Mouse (Mus musculus) limb, embryonic 10.5 days (tissue): ENCODE data around the gene Nexn. TPM values are rescaled to one million over a fixed set of nuclear protein-coding genes. Genes with fewer than 3 reads are reported as not detected.
"Not testable (repeated sequence)": the region's sequence is repeated elsewhere in the genome, so short reads cannot be mapped to it uniquely, and the experiment has no call there.

Experiments used
- DNase-seq: peaks from one replicate; pipeline ENCODE4 v3.0.0-alpha.2; 2017; ENCODE audit warnings: low spot score
- H3K27ac ChIP-seq: fragments of 300-500 bp; sonication (generic); 2 replicates; pipeline ENCODE4 v1.5.1; 2016; ENCODE audit warnings: mild to moderate bottlenecking
- H3K27me3 ChIP-seq: fragments of 300-500 bp; sonication (generic); 2 replicates; pipeline ENCODE4 v1.6.1; 2016; ENCODE audit warnings: low read depth, mild to moderate bottlenecking; ENCODE audit not compliant: poor library complexity, severe bottlenecking
- H3K36me3 ChIP-seq: fragments of 300-500 bp; sonication (generic); 2 replicates; pipeline ENCODE4 v1.6.1; 2016; ENCODE audit warnings: mild to moderate bottlenecking, moderate library complexity
- H3K4me1 ChIP-seq: fragments of 300-500 bp; sonication (generic); 2 replicates; pipeline ENCODE4 v1.6.1; 2016
- H3K4me3 ChIP-seq: fragments of 300-500 bp; sonication (generic); 2 replicates; pipeline ENCODE4 v1.5.1; 2016; ENCODE audit warnings: mild to moderate bottlenecking, moderate library complexity
- H3K9me3 ChIP-seq: fragments of 300-500 bp; sonication (generic); replicated peaks from 2 replicates; pipeline ENCODE4 v1.6.1; 2016; ENCODE audit warnings: mild to moderate bottlenecking
- WGBS: fragments of 180-500 bp; shearing (Covaris S2); methylation state at CpG from one replicate; pipeline ENCODE4 v1.1.7; 2016; 5-methylcytosine and 5-hydroxymethylcytosine counted together
- polyA plus RNA-seq: library from polyadenylated mRNA; unstranded; fragments of >200 nt; fragmentation: Nextera tagmentation; extraction: Ambion mirVana; gene quantifications from 2 replicates; pipeline ENCODE4 v1.2.1, GENCODE M21; 2016

Nexn gene
- polyA plus RNA-seq, 1 experiment from 2014 or later: 3.0 TPM

GRCm38 (mm10) chr3:152272974-152273685 lies 7.0 kb upstream of the Nexn start:
- Histone ChIP-seq H3K27ac (no peak overlapping the region), H3K4me3 (no peak overlapping the region), H3K27me3 (peaks cover 4% of the 10 kb centered on the region), H3K36me3 (peaks cover 16% of the 10 kb centered on the region), H3K9me3 (no peaks in the 10 kb centered on the region), H3K4me1 (no peaks in the 10 kb centered on the region)
- WGBS: 90% methylated on average over 20 of the region's 20 CpGs
- no peak for DNase-seq

GRCm38 (mm10) chr3:152271876-152272275 lies 5.7 kb upstream of the Nexn start:
- Histone ChIP-seq H3K4me1 (no peaks in the 10 kb centered on the region), H3K36me3 (peaks cover 13% of the 10 kb centered on the region), H3K27ac (no peak overlapping the region), H3K9me3 (no peaks in the 10 kb centered on the region), H3K27me3 (peaks cover 17% of the 10 kb centered on the region), H3K4me3 (no peak overlapping the region)
- WGBS: 86% methylated on average over 6 of the region's 6 CpGs
- no peak for DNase-seq

- Histone ChIP-seq H3K9me3 (no peaks in the 10 kb centered on the region), H3K27ac (no peak overlapping the region; the same call in 1 of the 2 replicates), H3K4me3 (no peak overlapping the region), H3K36me3 (peaks cover 8% of the 10 kb centered on the region), H3K4me1 (peaks cover 3% of the 10 kb centered on the region), H3K27me3 (peaks cover 24% of the 10 kb centered on the region)
- WGBS: 89% methylated on average over 10 of the region's 10 CpGs
- no peak for DNase-seq
Measured at GRCm38 (mm10) chr3:152271071-152271710, 5.0 kb upstream of the Nexn start.

GRCm38 (mm10) chr3:152268099-152268498 lies 1.9 kb upstream of the Nexn start:
- Histone ChIP-seq H3K27me3 (peaks cover 53% of the 10 kb centered on the region), H3K4me1 (peaks cover 18% of the 10 kb centered on the region), H3K27ac (no peak overlapping the region), H3K9me3 (no peaks in the 10 kb centered on the region), H3K4me3 (no peak overlapping the region), H3K36me3 (0 out of 2 replicates have a peak, but pooled peaks cover 3% of the 10 kb centered on the region)
- WGBS: 88% methylated on average over 14 of the region's 14 CpGs
- DNase-seq: no peak

GRCm38 (mm10) chr3:152265351-152266035 lies 657 bp downstream of the Nexn start:
- DNase-seq: peak; percentile 83
- Histone ChIP-seq H3K27ac (peak overlapping the region; percentile 91), H3K27me3 (peaks cover 60% of the 10 kb centered on the region), H3K4me3 (peak overlapping the region; percentile 76), H3K4me1 (peaks cover 24% of the 10 kb centered on the region), H3K9me3 (no peaks in the 10 kb centered on the region), H3K36me3 (no peaks in the 10 kb centered on the region)
- WGBS: 1% methylated on average over 63 of the region's 63 CpGs

GRCm38 (mm10) chr3:152264830-152265229 lies 1.3 kb downstream of the Nexn start:
- peaks cover 60% of the 10 kb centered on the region for H3K27me3 ChIP-seq
- DNase-seq: no peak
- H3K27ac ChIP-seq: peak overlapping the region; percentile 91; the same call in 1 of the 2 replicates
- H3K9me3 ChIP-seq: no peaks in the 10 kb centered on the region
- peak overlapping the region; percentile 76 for H3K4me3 ChIP-seq
- no peaks in the 10 kb centered on the region for H3K36me3 ChIP-seq
- H3K4me1 ChIP-seq: peaks cover 24% of the 10 kb centered on the region
- 49% methylated on average over 12 of the region's 12 CpGs for WGBS

GRCm38 (mm10) chr3:152264374-152264773 lies 1.8 kb downstream of the Nexn start:
- Histone ChIP-seq H3K4me1 (peaks cover 24% of the 10 kb centered on the region), H3K27ac (no peak overlapping the region), H3K27me3 (peaks cover 60% of the 10 kb centered on the region), H3K4me3 (no peak overlapping the region), H3K9me3 (no peaks in the 10 kb centered on the region), H3K36me3 (no peaks in the 10 kb centered on the region)
- 49% methylated on average over 10 of the region's 10 CpGs for WGBS
- no peak for DNase-seq

GRCm38 (mm10) chr3:152261948-152262347 lies 4.2 kb downstream of the Nexn start:
- Histone ChIP-seq H3K36me3 (no peaks in the 10 kb centered on the region), H3K27me3 (peaks cover 44% of the 10 kb centered on the region), H3K9me3 (no peaks in the 10 kb centered on the region), H3K4me1 (peaks cover 24% of the 10 kb centered on the region), H3K27ac (no peak overlapping the region), H3K4me3 (no peak overlapping the region)
- 62% methylated on average over 8 of the region's 8 CpGs for WGBS
- no peak for DNase-seq

GRCm38 (mm10) chr3:152261436-152261835 lies 4.7 kb downstream of the Nexn start:
- peaks cover 39% of the 10 kb centered on the region for H3K27me3 ChIP-seq
- no peak overlapping the region for H3K4me3 ChIP-seq
- H3K9me3 ChIP-seq: no peaks in the 10 kb centered on the region
- peaks cover 23% of the 10 kb centered on the region for H3K4me1 ChIP-seq
- WGBS: 60% methylated on average over 8 of the region's 8 CpGs
- no peaks in the 10 kb centered on the region for H3K36me3 ChIP-seq
- H3K27ac ChIP-seq: no peak overlapping the region
- no peak for DNase-seq

GRCm38 (mm10) chr3:152260362-152260761 lies 5.8 kb downstream of the Nexn start:
- WGBS: 94% methylated on average over 1 of the region's 1 CpGs
- no peak for DNase-seq
- no peak overlapping the region for H3K4me3 ChIP-seq
- peaks cover 30% of the 10 kb centered on the region for H3K27me3 ChIP-seq
- peaks cover 12% of the 10 kb centered on the region for H3K4me1 ChIP-seq
- H3K27ac ChIP-seq: no peak overlapping the region
- no peaks in the 10 kb centered on the region for H3K9me3 ChIP-seq
- H3K36me3 ChIP-seq: no peaks in the 10 kb centered on the region

- H3K36me3 ChIP-seq, H3K9me3 ChIP-seq, H3K4me1 ChIP-seq, H3K27ac ChIP-seq, H3K4me3 ChIP-seq: not testable (repeated sequence)
- DNase-seq: peak; percentile 84
- H3K27me3 ChIP-seq: peaks cover 20% of the 10 kb centered on the region
- 51% methylated on average over 8 of the region's 9 CpGs for WGBS
Measured at GRCm38 (mm10) chr3:152259409-152259808, 6.7 kb downstream of the Nexn start.

GRCm38 (mm10) chr3:152257528-152257927 lies 8.6 kb downstream of the Nexn start:
- H3K27ac ChIP-seq: no peak overlapping the region
- 87% methylated on average over 3 of the region's 3 CpGs for WGBS
- DNase-seq: no peak
- H3K4me1 ChIP-seq: peaks cover 6% of the 10 kb centered on the region; the same call in 1 of the 2 replicates
- no peaks in the 10 kb centered on the region for H3K9me3 ChIP-seq
- H3K4me3 ChIP-seq: no peak overlapping the region
- H3K36me3 ChIP-seq: no peaks in the 10 kb centered on the region
- H3K27me3 ChIP-seq: peaks cover 4% of the 10 kb centered on the region; the same call in 1 of the 2 replicates

GRCm38 (mm10) chr3:152250487-152250886 lies 15.7 kb downstream of the Nexn start:
- WGBS: 84% methylated on average over 1 of the region's 1 CpGs
- Histone ChIP-seq H3K4me1 (no peaks in the 10 kb centered on the region), H3K27ac (no peak overlapping the region), H3K36me3 (no peaks in the 10 kb centered on the region), H3K4me3 (no peak overlapping the region), H3K9me3 (no peaks in the 10 kb centered on the region), H3K27me3 (no peaks in the 10 kb centered on the region)
- no peak for DNase-seq
